Mouse (Mus musculus): ENCODE measurements around the gene Vwa7. TPM values are rescaled to one million over a fixed set of nuclear protein-coding genes. Genes with fewer than 3 reads are reported as not detected.
"Not testable (repeated sequence)": the region's sequence is repeated elsewhere in the genome, so short reads cannot be mapped to it uniquely, and the experiment has no call there.

Gene Vwa7
- 0.12 and 0.26 TPM in 2 replicates for polyA plus RNA-seq (2011; ENCODE audit: insufficient read length, low read depth, missing spikeins)

DNA sequence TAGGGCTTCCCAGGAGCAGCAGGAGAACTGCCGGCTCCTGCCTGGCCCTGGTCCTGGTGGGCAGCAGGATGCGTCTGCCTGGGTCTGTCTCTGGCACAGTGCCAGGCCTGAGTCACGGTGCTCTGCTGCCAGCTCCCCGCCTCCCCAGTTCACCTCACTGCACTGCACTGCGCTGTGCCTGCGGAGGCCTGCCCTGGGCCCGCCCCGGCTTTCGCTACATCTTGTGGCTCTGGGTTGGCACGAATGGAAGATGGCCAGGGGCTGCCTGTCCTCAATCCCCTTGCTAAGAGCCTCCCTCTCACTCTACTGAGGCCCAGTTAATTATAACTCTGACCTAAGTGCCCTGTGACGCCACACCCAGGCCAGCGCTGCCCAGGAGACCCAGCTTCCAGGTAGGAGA, at the start of gene Vwa7:
Gene Vwa7, plus strand, starts transcription at position 204 of the 400 bp plus-strand sequence.
- H3K4me1 ChIP-seq (ENCODE audit: control insufficient read depth, insufficient read depth, low read length), result no peaks in the 10 kb centered on the region
- no peak within 1 kb of the TSS for H3K4me3 ChIP-seq (ENCODE audit: insufficient read depth, low read length)
- H3K27ac ChIP-seq (ENCODE audit: insufficient read depth, low read length), result no peak within 1 kb of the TSS
- no peak for TF ChIP-seq CTCF (IDR thresholded peaks at IDR 0.05; ENCODE audit: borderline replicate concordance, insufficient read depth, low read length)
- no peak for TF ChIP-seq POLR2A (IDR thresholded peaks at IDR 0.05; ENCODE audit: low read depth, low read length)

DNA sequence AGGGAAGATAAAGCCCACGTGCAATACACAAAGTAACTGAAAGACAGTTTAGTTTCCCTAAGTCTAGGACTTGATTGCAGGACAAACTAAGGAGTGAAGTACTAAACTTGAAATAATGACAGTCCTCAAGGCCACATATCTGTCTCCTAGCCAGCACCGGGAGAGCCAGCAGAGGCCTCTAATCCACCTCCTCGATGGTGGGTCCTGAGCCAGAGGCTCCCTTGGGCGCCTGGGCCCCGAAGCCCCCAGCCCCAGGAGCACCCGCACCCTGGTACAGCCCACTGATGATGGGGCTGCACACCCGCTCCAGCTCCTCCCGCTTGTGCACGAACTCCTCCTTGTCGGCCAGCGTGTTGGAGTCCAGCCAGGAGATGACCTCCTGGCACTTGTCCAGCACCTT, 46.6 kb upstream of the Vwa7 start, which contains the start of gene Gm20481:
Gene Gm20481, plus strand, starts transcription at position 91 of the 400 bp plus-strand sequence.
- not testable (repeated sequence) for H3K27ac ChIP-seq (ENCODE audit: insufficient read depth, low read length); H3K4me1 ChIP-seq (ENCODE audit: control insufficient read depth, insufficient read depth, low read length); H3K4me3 ChIP-seq (ENCODE audit: insufficient read depth, low read length)

DNA sequence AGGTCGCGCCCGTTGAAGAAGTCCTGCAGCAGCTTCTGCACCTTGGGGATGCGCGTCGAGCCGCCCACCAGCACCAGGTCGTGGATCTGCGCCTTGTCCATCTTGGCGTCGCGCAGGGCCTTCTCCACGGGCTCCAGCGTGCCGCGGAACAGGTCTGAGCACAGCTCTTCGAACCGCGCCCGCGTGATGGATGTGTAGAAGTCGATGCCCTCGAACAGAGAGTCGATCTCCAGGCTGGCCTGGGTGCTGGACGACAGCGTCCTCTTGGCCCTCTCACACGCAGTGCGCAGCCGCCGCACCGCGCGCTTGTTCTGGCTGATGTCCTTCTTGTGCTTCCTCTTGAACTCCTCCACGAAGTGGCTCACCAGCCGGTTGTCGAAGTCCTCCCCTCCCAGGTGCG, 45.5 kb upstream of the Vwa7 start:
- H3K4me3 ChIP-seq (ENCODE audit: insufficient read depth, low read length); H3K4me1 ChIP-seq (ENCODE audit: control insufficient read depth, insufficient read depth, low read length); H3K27ac ChIP-seq (ENCODE audit: insufficient read depth, low read length): not testable (repeated sequence)

DNA sequence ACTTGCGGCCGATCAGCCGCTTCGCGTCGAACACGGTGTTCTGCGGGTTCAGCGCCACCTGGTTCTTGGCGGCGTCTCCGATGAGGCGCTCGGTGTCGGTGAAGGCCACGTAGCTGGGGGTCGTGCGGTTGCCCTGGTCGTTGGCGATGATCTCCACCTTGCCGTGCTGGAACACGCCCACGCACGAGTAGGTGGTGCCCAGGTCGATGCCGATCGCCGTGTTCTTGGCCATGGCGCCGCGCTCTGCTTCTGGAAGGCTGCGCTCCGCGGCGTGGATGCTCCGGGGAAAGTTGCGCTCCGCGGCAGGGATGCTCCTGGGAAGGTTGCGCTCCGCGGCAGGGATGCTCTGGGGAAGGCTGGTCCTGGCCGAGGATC, 44.7 kb upstream of the Vwa7 start:
- not testable (repeated sequence) for H3K4me1 ChIP-seq (ENCODE audit: control insufficient read depth, insufficient read depth, low read length); H3K27ac ChIP-seq (ENCODE audit: insufficient read depth, low read length)
- H3K4me3 ChIP-seq (ENCODE audit: insufficient read depth, low read length), result peak overlapping the region; percentile 24

DNA sequence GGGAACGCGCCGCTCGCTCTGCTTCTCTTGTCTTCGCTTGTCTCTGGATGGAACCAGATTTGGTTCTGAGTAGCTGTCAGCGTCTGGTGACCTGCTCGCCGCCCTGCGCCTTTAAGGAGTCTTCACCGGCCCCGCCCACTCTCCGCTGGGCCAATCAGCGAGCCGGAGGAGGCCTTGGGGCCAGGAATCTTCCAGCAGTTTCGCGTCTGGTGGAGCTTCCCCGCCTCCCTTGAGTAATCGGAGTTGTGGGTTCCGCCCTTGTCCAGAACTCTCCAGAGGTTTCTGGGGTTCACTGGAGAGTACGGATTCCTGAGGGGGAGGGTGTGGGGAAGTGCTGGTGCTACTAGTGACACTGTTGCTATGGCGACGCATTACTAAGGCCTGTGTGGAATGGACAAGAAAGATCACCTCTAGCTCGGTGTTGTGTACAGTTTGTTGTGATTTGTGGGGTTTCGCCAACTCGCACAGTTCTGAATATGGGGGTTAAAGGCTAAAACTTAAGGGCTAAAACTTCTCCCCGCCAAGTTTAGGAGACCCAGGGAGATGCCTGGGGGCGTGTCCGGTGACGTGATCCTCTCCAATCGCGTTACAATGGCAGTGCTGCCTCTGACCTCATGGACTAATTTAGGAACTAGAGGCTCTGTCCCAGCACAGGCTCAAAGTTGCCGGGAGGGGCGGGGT, 44.2 kb upstream of the Vwa7 start, which contains the start of the genes Hspa1a and Hspa1l:
Gene Hspa1a, minus strand, starts transcription at position 88 of the 681 bp plus-strand sequence.
Gene Hspa1l, plus strand, starts transcription at position 635 of the 681 bp plus-strand sequence.
- not testable (repeated sequence) for H3K4me1 ChIP-seq (ENCODE audit: control insufficient read depth, insufficient read depth, low read length)
- H3K4me3 ChIP-seq (ENCODE audit: insufficient read depth, low read length), result peak within 1 kb of the TSS; percentile 24
- H3K27ac ChIP-seq (ENCODE audit: insufficient read depth, low read length), result peak within 1 kb of the TSS; percentile 15; the same call in 1 of the 2 replicates
- peak; percentile 84 for TF ChIP-seq POLR2A (IDR thresholded peaks at IDR 0.05; ENCODE audit: low read depth, low read length)

DNA sequence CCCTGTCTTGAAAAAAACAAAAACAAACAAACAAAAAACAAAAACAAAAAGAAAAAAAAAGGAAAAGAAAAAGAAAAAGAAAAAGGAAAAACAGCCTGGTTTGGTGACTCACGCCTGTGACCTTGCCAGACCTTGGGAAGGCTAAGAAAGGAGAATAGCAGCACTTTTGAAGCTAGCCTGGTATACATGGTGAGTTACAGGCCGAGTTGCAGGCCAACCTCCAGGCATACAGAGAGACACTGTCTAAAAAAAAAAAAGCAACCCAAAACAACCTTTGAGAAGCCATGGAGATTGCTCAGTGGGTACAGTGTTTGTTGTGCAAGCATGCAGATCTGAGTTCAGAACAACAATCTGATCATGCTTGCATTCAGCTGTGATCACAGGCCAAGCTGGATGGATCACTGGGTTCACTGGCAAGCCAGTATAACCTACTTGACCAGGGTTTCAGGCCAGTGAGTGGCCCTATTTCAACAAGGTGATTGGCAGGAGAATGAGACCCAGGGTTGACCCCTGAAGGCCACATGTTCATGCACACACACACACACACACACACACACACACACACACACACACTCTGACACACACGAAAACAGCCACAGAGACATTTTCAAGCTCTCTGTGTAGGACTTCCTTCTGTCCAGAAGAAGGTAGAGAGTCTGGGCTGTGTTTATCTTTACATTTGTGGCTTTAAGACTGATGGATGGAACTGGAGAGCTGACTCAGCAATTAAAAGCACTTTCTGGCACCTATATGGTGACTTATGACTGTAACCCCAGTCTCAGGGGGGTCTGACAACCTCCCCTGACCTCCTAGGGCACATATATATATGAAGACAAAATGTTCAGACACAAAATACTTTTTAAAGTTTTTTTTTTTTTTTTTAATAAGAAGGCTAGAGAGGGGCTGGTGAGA, 40.5 kb upstream of the Vwa7 start:
- TF ChIP-seq POLR2A (IDR thresholded peaks at IDR 0.05; ENCODE audit: low read depth, low read length) (no peak), CTCF (IDR thresholded peaks at IDR 0.05; ENCODE audit: borderline replicate concordance, insufficient read depth, low read length) (no peak)
- H3K4me1 ChIP-seq (ENCODE audit: control insufficient read depth, insufficient read depth, low read length), result no peaks in the 10 kb centered on the region
- no peak overlapping the region for H3K27ac ChIP-seq (ENCODE audit: insufficient read depth, low read length)
- no peak overlapping the region for H3K4me3 ChIP-seq (ENCODE audit: insufficient read depth, low read length)

DNA sequence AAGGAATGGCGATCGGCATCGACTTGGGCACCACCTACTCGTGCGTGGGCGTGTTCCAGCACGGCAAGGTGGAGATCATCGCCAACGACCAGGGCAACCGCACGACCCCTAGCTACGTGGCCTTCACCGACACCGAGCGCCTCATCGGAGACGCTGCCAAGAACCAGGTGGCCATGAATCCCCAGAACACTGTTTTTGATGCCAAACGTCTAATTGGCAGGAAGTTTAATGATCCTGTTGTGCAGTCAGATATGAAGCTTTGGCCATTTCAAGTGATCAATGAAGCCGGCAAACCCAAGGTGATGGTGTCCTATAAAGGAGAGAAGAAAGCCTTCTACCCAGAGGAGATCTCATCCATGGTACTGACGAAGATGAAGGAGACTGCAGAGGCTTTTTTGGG, 39.4 kb upstream of the Vwa7 start:
- Histone ChIP-seq H3K27ac (ENCODE audit: insufficient read depth, low read length) (no peak overlapping the region), H3K4me1 (ENCODE audit: control insufficient read depth, insufficient read depth, low read length) (no peaks in the 10 kb centered on the region), H3K4me3 (ENCODE audit: insufficient read depth, low read length) (no peak overlapping the region)
- TF ChIP-seq CTCF (IDR thresholded peaks at IDR 0.05; ENCODE audit: borderline replicate concordance, insufficient read depth, low read length) (no peak), POLR2A (IDR thresholded peaks at IDR 0.05; ENCODE audit: low read depth, low read length) (no peak)

DNA sequence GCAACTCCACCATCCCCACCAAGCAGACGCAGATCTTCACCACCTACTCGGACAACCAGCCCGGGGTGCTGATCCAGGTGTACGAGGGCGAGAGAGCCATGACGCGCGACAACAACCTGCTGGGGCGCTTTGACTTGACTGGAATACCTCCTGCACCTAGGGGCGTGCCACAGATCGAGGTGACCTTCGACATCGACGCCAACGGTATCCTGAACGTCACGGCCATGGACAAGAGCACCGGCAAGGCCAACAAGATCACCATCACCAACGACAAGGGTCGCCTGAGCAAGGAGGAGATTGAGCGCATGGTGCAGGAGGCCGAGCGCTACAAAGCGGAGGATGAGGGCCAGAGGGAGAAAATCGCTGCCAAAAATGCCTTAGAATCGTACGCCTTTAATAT, 38.1 kb upstream of the Vwa7 start:
- Histone ChIP-seq H3K27ac (ENCODE audit: insufficient read depth, low read length) (no peak overlapping the region), H3K4me3 (ENCODE audit: insufficient read depth, low read length) (no peak overlapping the region), H3K4me1 (ENCODE audit: control insufficient read depth, insufficient read depth, low read length) (no peaks in the 10 kb centered on the region)
- TF ChIP-seq POLR2A (IDR thresholded peaks at IDR 0.05; ENCODE audit: low read depth, low read length) (no peak), CTCF (IDR thresholded peaks at IDR 0.05; ENCODE audit: borderline replicate concordance, insufficient read depth, low read length) (no peak)

DNA sequence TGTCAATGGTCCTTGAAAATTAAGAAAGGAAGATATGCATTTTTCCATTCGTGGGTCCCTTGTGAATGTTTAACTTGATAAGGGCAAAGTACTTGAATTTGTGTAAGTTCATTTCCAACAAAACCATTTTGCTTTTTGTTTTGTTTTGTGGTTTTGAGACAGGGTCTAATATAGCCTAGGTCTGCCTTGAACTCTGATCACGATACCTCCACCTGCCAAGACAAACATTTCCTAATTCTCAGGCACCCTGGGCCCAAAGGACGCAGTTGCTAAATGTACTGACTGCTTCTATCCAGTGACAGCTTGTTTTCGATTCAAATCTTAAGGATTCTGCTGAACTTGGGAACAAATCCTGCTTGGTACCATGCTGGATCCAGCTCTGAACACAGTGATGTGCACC, 36.7 kb upstream of the Vwa7 start:
- no peak overlapping the region for H3K4me3 ChIP-seq (ENCODE audit: insufficient read depth, low read length)
- no peak overlapping the region for H3K27ac ChIP-seq (ENCODE audit: insufficient read depth, low read length)
- no peaks in the 10 kb centered on the region for H3K4me1 ChIP-seq (ENCODE audit: control insufficient read depth, insufficient read depth, low read length)
- TF ChIP-seq POLR2A (IDR thresholded peaks at IDR 0.05; ENCODE audit: low read depth, low read length) (no peak), CTCF (IDR thresholded peaks at IDR 0.05; ENCODE audit: borderline replicate concordance, insufficient read depth, low read length) (no peak)

DNA sequence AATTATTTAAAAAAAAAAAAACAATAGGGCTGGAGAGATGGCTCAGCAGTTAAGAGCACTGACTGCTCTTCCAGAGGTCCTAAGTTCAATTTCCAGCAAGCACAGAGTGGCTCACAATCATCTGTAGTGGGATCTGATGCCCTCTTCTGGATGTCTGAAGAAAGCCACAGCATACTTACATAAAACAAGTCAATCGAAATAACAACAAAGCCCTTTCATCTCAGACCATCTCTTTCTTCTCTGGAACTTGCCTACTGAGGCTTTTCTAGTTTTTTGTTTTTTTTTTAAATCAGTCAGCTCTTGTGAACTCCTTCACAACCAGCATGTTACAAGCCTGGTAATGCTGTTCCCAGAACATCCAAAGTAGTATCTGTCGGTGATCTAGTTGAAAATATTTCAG, 35.7 kb upstream of the Vwa7 start:
- no peaks in the 10 kb centered on the region for H3K4me1 ChIP-seq (ENCODE audit: control insufficient read depth, insufficient read depth, low read length)
- H3K27ac ChIP-seq (ENCODE audit: insufficient read depth, low read length), result 0 out of 2 replicates have a peak overlapping the region, but pooled peaks have one; percentile 1
- TF ChIP-seq CTCF (IDR thresholded peaks at IDR 0.05; ENCODE audit: borderline replicate concordance, insufficient read depth, low read length) (no peak), POLR2A (IDR thresholded peaks at IDR 0.05; ENCODE audit: low read depth, low read length) (no peak)
- H3K4me3 ChIP-seq (ENCODE audit: insufficient read depth, low read length), result peak overlapping the region; percentile 37
